Mouse (Mus musculus): ENCODE measurements around the gene Sephs2. TPM values are rescaled to one million over a fixed set of nuclear protein-coding genes. Genes with fewer than 3 reads are reported as not detected.
"Not testable (repeated sequence)": the region's sequence is repeated elsewhere in the genome, so short reads cannot be mapped to it uniquely, and the experiment has no call there.

The Sephs2 gene
- polyA plus RNA-seq, 1 experiment from 2014 or later = 61.5 TPM

GRCm38 (mm10) chr7:127262218-127262961, 11.5 kb downstream of the Sephs2 start:
- no peaks in the 10 kb centered on the region for H3K36me3 ChIP-seq
- WGBS = 85% methylated on average over 10 of the region's 10 CpGs
- H3K4me3 ChIP-seq = no peak overlapping the region
- no peaks in the 10 kb centered on the region for H3K9me3 ChIP-seq
- H3K27me3 ChIP-seq = no peaks in the 10 kb centered on the region
- H3K9ac ChIP-seq = no peak overlapping the region
- no peak for ATAC-seq (ENCODE audit: low FRiP score, low read depth)
- H3K4me1 ChIP-seq (replicated peaks) = peaks cover 19% of the 10 kb centered on the region
- no peak overlapping the region for H3K4me2 ChIP-seq
- H3K27ac ChIP-seq (replicated peaks) = no peak overlapping the region

GRCm38 (mm10) chr7:127260309-127261111, 13.3 kb downstream of the Sephs2 start, which contains the start of gene Dctpp1:
Dctpp1 (minus strand) TSS chr7:127260709.
- Histone ChIP-seq H3K9ac (peak within 1 kb of the TSS; percentile 75), H3K9me3 (no peaks in the 10 kb centered on the region), H3K4me1 (replicated peaks) (peaks cover 19% of the 10 kb centered on the region), H3K4me3 (peak within 1 kb of the TSS; percentile 75), H3K27ac (replicated peaks) (peak within 1 kb of the TSS; percentile 39; the same call in 1 of the 2 replicates), H3K4me2 (peak within 1 kb of the TSS; percentile 89), H3K36me3 (no peaks in the 10 kb centered on the region), H3K27me3 (no peaks in the 10 kb centered on the region)
- peak; percentile 98 for ATAC-seq (ENCODE audit: low FRiP score, low read depth)
- WGBS = under 1% methylated on average over 50 of the region's 50 CpGs

- 77% methylated on average over 8 of the region's 8 CpGs for WGBS
- H3K27me3 ChIP-seq = no peaks in the 10 kb centered on the region
- H3K4me3 ChIP-seq = peak overlapping the region; percentile 75
- H3K4me1 ChIP-seq (replicated peaks) = peaks cover 27% of the 10 kb centered on the region
- H3K27ac ChIP-seq (replicated peaks) = no peak overlapping the region
- no peaks in the 10 kb centered on the region for H3K36me3 ChIP-seq
- H3K9ac ChIP-seq = peak overlapping the region; percentile 75; the same call in 1 of the 2 replicates
- ATAC-seq (ENCODE audit: low FRiP score, low read depth) = no peak
- H3K9me3 ChIP-seq = no peaks in the 10 kb centered on the region
- H3K4me2 ChIP-seq = peak overlapping the region; percentile 89
Measured at GRCm38 (mm10) chr7:127259186-127259905, 14.5 kb downstream of the Sephs2 start.

- H3K9me3 ChIP-seq = no peaks in the 10 kb centered on the region
- peaks cover 35% of the 10 kb centered on the region for H3K4me1 ChIP-seq (replicated peaks)
- no peak overlapping the region for H3K4me2 ChIP-seq
- no peaks in the 10 kb centered on the region for H3K36me3 ChIP-seq
- H3K9ac ChIP-seq = no peak overlapping the region
- no peaks in the 10 kb centered on the region for H3K27me3 ChIP-seq
- no peak overlapping the region for H3K27ac ChIP-seq (replicated peaks)
- H3K4me3 ChIP-seq = no peak overlapping the region
- no peak for ATAC-seq (ENCODE audit: low FRiP score, low read depth)
- WGBS = 93% methylated on average over 5 of the region's 5 CpGs
Measured at GRCm38 (mm10) chr7:127256518-127256917, 17.3 kb downstream of the Sephs2 start.

GRCm38 (mm10) chr7:127255965-127256364, 17.9 kb downstream of the Sephs2 start:
- no peak for ATAC-seq (ENCODE audit: low FRiP score, low read depth)
- H3K4me3 ChIP-seq = no peak overlapping the region
- no peak overlapping the region for H3K27ac ChIP-seq (replicated peaks)
- H3K9me3 ChIP-seq = no peaks in the 10 kb centered on the region
- WGBS = 97% methylated on average over 2 of the region's 2 CpGs
- no peaks in the 10 kb centered on the region for H3K27me3 ChIP-seq
- H3K9ac ChIP-seq = no peak overlapping the region
- peaks cover 31% of the 10 kb centered on the region for H3K4me1 ChIP-seq (replicated peaks)
- H3K36me3 ChIP-seq = no peaks in the 10 kb centered on the region
- H3K4me2 ChIP-seq = no peak overlapping the region

GRCm38 (mm10) chr7:127255008-127255407, 18.8 kb downstream of the Sephs2 start:
- Histone ChIP-seq H3K4me1 (replicated peaks) (peaks cover 27% of the 10 kb centered on the region), H3K36me3 (no peaks in the 10 kb centered on the region), H3K27ac (replicated peaks) (peak overlapping the region; percentile 94), H3K4me3 (peak overlapping the region; percentile 55), H3K9ac (peak overlapping the region; percentile 80), H3K4me2 (peak overlapping the region; percentile 95), H3K9me3 (no peaks in the 10 kb centered on the region), H3K27me3 (no peaks in the 10 kb centered on the region)
- ATAC-seq (ENCODE audit: low FRiP score, low read depth) = no peak
- 31% methylated on average over 4 of the region's 4 CpGs for WGBS

GRCm38 (mm10) chr7:127253821-127254769, 19.8 kb downstream of the Sephs2 start:
- WGBS = 1% methylated on average over 130 of the region's 136 CpGs
- peak; percentile 97 for ATAC-seq (ENCODE audit: low FRiP score, low read depth)

GRCm38 (mm10) chr7:127253341-127253740, 20.5 kb downstream of the Sephs2 start:
- peak overlapping the region; percentile 55 for H3K4me3 ChIP-seq

More at GRCm38 (mm10) chr7:127253821-127254769, 19.8 kb downstream of the Sephs2 start:
- H3K27ac ChIP-seq (replicated peaks) = peak overlapping the region; percentile 94
- H3K4me3 ChIP-seq = peak overlapping the region; percentile 55
- peak overlapping the region; percentile 95 for H3K4me2 ChIP-seq
- H3K9me3 ChIP-seq = no peaks in the 10 kb centered on the region
- peak overlapping the region; percentile 80 for H3K9ac ChIP-seq
- H3K4me1 ChIP-seq (replicated peaks) = peaks cover 18% of the 10 kb centered on the region
- no peaks in the 10 kb centered on the region for H3K27me3 ChIP-seq
- peaks cover 4% of the 10 kb centered on the region; the same call in 1 of the 2 replicates for H3K36me3 ChIP-seq

GRCm38 (mm10) chr7:127252414-127252813, 21.4 kb downstream of the Sephs2 start:
- Histone ChIP-seq H3K4me2 (no peak overlapping the region), H3K9me3 (no peaks in the 10 kb centered on the region), H3K27ac (replicated peaks) (no peak overlapping the region), H3K4me3 (no peak overlapping the region), H3K27me3 (no peaks in the 10 kb centered on the region), H3K4me1 (replicated peaks) (peaks cover 16% of the 10 kb centered on the region), H3K36me3 (peaks cover 4% of the 10 kb centered on the region; the same call in 1 of the 2 replicates), H3K9ac (no peak overlapping the region)
- ATAC-seq (ENCODE audit: low FRiP score, low read depth) = no peak
- WGBS = 86% methylated on average over 2 of the region's 2 CpGs

More at GRCm38 (mm10) chr7:127253341-127253740, 20.5 kb downstream of the Sephs2 start:
- Histone ChIP-seq H3K9me3 (no peaks in the 10 kb centered on the region), H3K36me3 (peaks cover 4% of the 10 kb centered on the region; the same call in 1 of the 2 replicates), H3K27me3 (no peaks in the 10 kb centered on the region), H3K27ac (replicated peaks) (peak overlapping the region; percentile 94), H3K9ac (peak overlapping the region; percentile 67), H3K4me1 (replicated peaks) (peaks cover 16% of the 10 kb centered on the region), H3K4me2 (peak overlapping the region; percentile 95)
- ATAC-seq (ENCODE audit: low FRiP score, low read depth) = no peak
- 81% methylated on average over 6 of the region's 6 CpGs for WGBS

- not testable (repeated sequence) for ATAC-seq (ENCODE audit: low FRiP score, low read depth); H3K27ac ChIP-seq (replicated peaks); H3K9me3 ChIP-seq; H3K36me3 ChIP-seq; H3K4me3 ChIP-seq; H3K9ac ChIP-seq; H3K27me3 ChIP-seq; H3K4me2 ChIP-seq
- WGBS = 93% methylated on average over 8 of the region's 8 CpGs
- peaks cover 29% of the 10 kb centered on the region for H3K4me1 ChIP-seq (replicated peaks)
Measured at GRCm38 (mm10) chr7:127250511-127250910, 23.3 kb downstream of the Sephs2 start.
